Mouse (Mus musculus): ENCODE measurements at regions not wholly inside any gene's neighbourhood (a gene's known extent, or its start where the extent isn't known, plus 50 kb on each side); places are given as distances from the start of the nearest gene placed in this dataset.
A peak's percentile ranks its signal among the peaks of the same experiment; 100 is the strongest.

- ATAC-seq (ENCODE audit: low FRiP score), result no peak
- WGBS, result 59% methylated on average over 3 of the region's 3 CpGs
Measured at GRCm38 (mm10) chr16:86009638-86010329, 108.2 kb upstream of the Adamts5 start.

GRCm38 (mm10) chr16:86007799-86008198 lies 106.2 kb upstream of the Adamts5 start:
- no peak for ATAC-seq (ENCODE audit: low FRiP score)
- Histone ChIP-seq H3K36me3 (no peaks in the 10 kb centered on the region), H3K4me2 (replicated peaks) (no peak overlapping the region), H3K9ac (no peak overlapping the region), H3K27me3 (no peaks in the 10 kb centered on the region), H3K27ac (no peak overlapping the region), H3K9me3 (replicated peaks) (no peaks in the 10 kb centered on the region), H3K4me3 (no peak overlapping the region), H3K4me1 (no peaks in the 10 kb centered on the region)
- 98% methylated on average over 1 of the region's 1 CpGs for WGBS

More at GRCm38 (mm10) chr16:86009638-86010329, 108.2 kb upstream of the Adamts5 start:
- Histone ChIP-seq H3K27ac (no peak overlapping the region), H3K9me3 (replicated peaks) (no peaks in the 10 kb centered on the region), H3K4me2 (replicated peaks) (no peak overlapping the region), H3K4me3 (no peak overlapping the region), H3K9ac (no peak overlapping the region), H3K27me3 (no peaks in the 10 kb centered on the region), H3K36me3 (no peaks in the 10 kb centered on the region), H3K4me1 (no peaks in the 10 kb centered on the region)

GRCm38 (mm10) chr16:86000846-86001245 lies 99.2 kb upstream of the Adamts5 start:
- Histone ChIP-seq H3K4me2 (replicated peaks) (no peak overlapping the region), H3K9me3 (replicated peaks) (no peaks in the 10 kb centered on the region), H3K9ac (no peak overlapping the region), H3K27me3 (no peaks in the 10 kb centered on the region), H3K4me1 (no peaks in the 10 kb centered on the region), H3K4me3 (no peak overlapping the region), H3K36me3 (no peaks in the 10 kb centered on the region), H3K27ac (no peak overlapping the region)
- ATAC-seq (ENCODE audit: low FRiP score), result no peak
- WGBS, result 92% methylated on average over 1 of the region's 1 CpGs

- Histone ChIP-seq H3K9ac (no peak overlapping the region), H3K27me3 (no peaks in the 10 kb centered on the region), H3K4me3 (no peak overlapping the region), H3K36me3 (no peaks in the 10 kb centered on the region), H3K27ac (no peak overlapping the region), H3K4me1 (no peaks in the 10 kb centered on the region), H3K9me3 (replicated peaks) (no peaks in the 10 kb centered on the region), H3K4me2 (replicated peaks) (no peak overlapping the region)
- 88% methylated on average over 2 of the region's 2 CpGs for WGBS
- ATAC-seq (ENCODE audit: low FRiP score), result no peak
Measured at GRCm38 (mm10) chr16:85985841-85986240, 84.2 kb upstream of the Adamts5 start.

GRCm38 (mm10) chr16:85977102-85977501 lies 75.5 kb upstream of the Adamts5 start:
- H3K27me3 ChIP-seq, result no peaks in the 10 kb centered on the region
- no peak overlapping the region for H3K4me2 ChIP-seq (replicated peaks)
- H3K36me3 ChIP-seq, result no peaks in the 10 kb centered on the region
- no peak overlapping the region for H3K9ac ChIP-seq
- WGBS, result 78% methylated on average over 2 of the region's 2 CpGs
- ATAC-seq (ENCODE audit: low FRiP score), result no peak
- H3K4me3 ChIP-seq, result no peak overlapping the region
- no peaks in the 10 kb centered on the region for H3K4me1 ChIP-seq
- H3K27ac ChIP-seq, result no peak overlapping the region
- H3K9me3 ChIP-seq (replicated peaks), result no peaks in the 10 kb centered on the region

GRCm38 (mm10) chr16:85966892-85967444 lies 65.3 kb upstream of the Adamts5 start:
- Histone ChIP-seq H3K27me3 (no peaks in the 10 kb centered on the region), H3K9me3 (replicated peaks) (no peaks in the 10 kb centered on the region), H3K36me3 (no peaks in the 10 kb centered on the region), H3K4me3 (no peak overlapping the region), H3K27ac (no peak overlapping the region), H3K4me1 (peaks cover 7% of the 10 kb centered on the region), H3K4me2 (replicated peaks) (no peak overlapping the region), H3K9ac (no peak overlapping the region)
- 64% methylated on average over 4 of the region's 4 CpGs for WGBS
- ATAC-seq (ENCODE audit: low FRiP score), result no peak

GRCm38 (mm10) chr16:85966251-85966650 lies 64.6 kb upstream of the Adamts5 start:
- H3K9me3 ChIP-seq (replicated peaks), result no peaks in the 10 kb centered on the region
- no peaks in the 10 kb centered on the region for H3K36me3 ChIP-seq
- no peaks in the 10 kb centered on the region for H3K27me3 ChIP-seq
- no peak overlapping the region for H3K27ac ChIP-seq
- ATAC-seq (ENCODE audit: low FRiP score), result no peak
- no peak overlapping the region for H3K4me2 ChIP-seq (replicated peaks)
- no peak overlapping the region for H3K9ac ChIP-seq
- H3K4me1 ChIP-seq, result peaks cover 7% of the 10 kb centered on the region
- H3K4me3 ChIP-seq, result no peak overlapping the region
- 85% methylated on average over 4 of the region's 4 CpGs for WGBS

GRCm38 (mm10) chr16:85964352-85965210 lies 63.0 kb upstream of the Adamts5 start:
- H3K9me3 ChIP-seq (replicated peaks), result no peaks in the 10 kb centered on the region
- 41% methylated on average over 2 of the region's 2 CpGs for WGBS
- H3K4me1 ChIP-seq, result peaks cover 7% of the 10 kb centered on the region
- H3K27me3 ChIP-seq, result no peaks in the 10 kb centered on the region
- no peak overlapping the region for H3K9ac ChIP-seq
- ATAC-seq (ENCODE audit: low FRiP score), result no peak
- no peak overlapping the region for H3K4me2 ChIP-seq (replicated peaks)
- peak overlapping the region; percentile 40; the same call in 1 of the 2 replicates for H3K27ac ChIP-seq
- H3K4me3 ChIP-seq, result no peak overlapping the region
- H3K36me3 ChIP-seq, result no peaks in the 10 kb centered on the region

GRCm38 (mm10) chr16:85956006-85956562 lies 54.5 kb upstream of the Adamts5 start:
- Histone ChIP-seq H3K4me2 (replicated peaks) (no peak overlapping the region), H3K4me1 (no peaks in the 10 kb centered on the region)
- WGBS, result 92% methylated on average over 4 of the region's 4 CpGs

GRCm38 (mm10) chr16:85951628-85952027 lies 50.0 kb upstream of the Adamts5 start:
- H3K4me1 ChIP-seq, result no peaks in the 10 kb centered on the region
- ATAC-seq (ENCODE audit: low FRiP score), result no peak
- no peak overlapping the region for H3K9ac ChIP-seq
- H3K4me2 ChIP-seq (replicated peaks), result no peak overlapping the region
- H3K36me3 ChIP-seq, result no peaks in the 10 kb centered on the region
- H3K27ac ChIP-seq, result no peak overlapping the region
- WGBS, result 84% methylated on average over 4 of the region's 4 CpGs
- H3K27me3 ChIP-seq, result no peaks in the 10 kb centered on the region
- H3K9me3 ChIP-seq (replicated peaks), result no peaks in the 10 kb centered on the region
- no peak overlapping the region for H3K4me3 ChIP-seq

More at GRCm38 (mm10) chr16:85956006-85956562, 54.5 kb upstream of the Adamts5 start:
- Histone ChIP-seq H3K36me3 (no peaks in the 10 kb centered on the region), H3K9ac (no peak overlapping the region), H3K4me3 (no peak overlapping the region), H3K27ac (no peak overlapping the region), H3K27me3 (no peaks in the 10 kb centered on the region), H3K9me3 (replicated peaks) (no peaks in the 10 kb centered on the region)
- ATAC-seq (ENCODE audit: low FRiP score), result no peak

All from hindbrain, embryonic 12.5 days (tissue).